Mouse (Mus musculus) hindbrain, embryonic 15.5 days (tissue): Measurements from ENCODE around the gene Tns2. TPM values are rescaled to one million over a fixed set of nuclear protein-coding genes. Genes with fewer than 3 reads are reported as not detected.
A peak's percentile ranks its signal among the peaks of the same experiment; 100 is the strongest.

Source experiments
- ATAC-seq: fragments of 200-750 bp; cut with Nextera tagmentation; 2 replicates; pipeline ENCODE4 v1.8.0; 2017; ENCODE audit warnings: low read depth, moderate number of reproducible peaks, moderate TSS enrichment; ENCODE audit not compliant: low FRiP score
- H3K27ac ChIP-seq: fragments of 300-500 bp; sonication (generic); replicated peaks from 2 replicates; pipeline ENCODE4 v1.5.1; 2015; ENCODE audit warnings: mild to moderate bottlenecking, inconsistent platforms
- H3K27me3 ChIP-seq: fragments of 300-500 bp; sonication (generic); 2 replicates; pipeline ENCODE4 v1.6.1; 2015; ENCODE audit warnings: control low read depth, inconsistent platforms
- H3K36me3 ChIP-seq: fragments of 300-500 bp; sonication (generic); 2 replicates; pipeline ENCODE4 v1.6.1; 2015; ENCODE audit warnings: control low read depth, inconsistent platforms
- H3K4me1 ChIP-seq: fragments of 300-500 bp; sonication (generic); replicated peaks from 2 replicates; pipeline ENCODE4 v1.6.1; 2015; ENCODE audit warnings: control low read depth, inconsistent platforms
- H3K4me2 ChIP-seq: fragments of 300-500 bp; sonication (generic); 2 replicates; pipeline ENCODE4 v1.6.1; 2015; ENCODE audit warnings: moderate library complexity, mild to moderate bottlenecking, inconsistent platforms
- H3K4me3 ChIP-seq: fragments of 300-500 bp; sonication (generic); 2 replicates; pipeline ENCODE4 v1.5.1; 2015; ENCODE audit warnings: mild to moderate bottlenecking, inconsistent platforms
- H3K9ac ChIP-seq: fragments of 300-500 bp; sonication (generic); 2 replicates; pipeline ENCODE4 v1.6.1; 2015; ENCODE audit warnings: inconsistent platforms
- H3K9me3 ChIP-seq: fragments of 300-500 bp; sonication (generic); 2 replicates; pipeline ENCODE4 v1.6.1; 2016; ENCODE audit warnings: control low read depth, inconsistent platforms
- WGBS: fragments of 180-500 bp; shearing (Covaris S2); methylation state at CpG from one replicate; pipeline ENCODE4 v1.1.7; 2015; 5-methylcytosine and 5-hydroxymethylcytosine counted together
- polyA plus RNA-seq: library from polyadenylated mRNA; unstranded; fragments of >200 nt; fragmentation: Nextera tagmentation; extraction: Ambion mirVana; gene quantifications from 2 replicates; pipeline ENCODE4 v1.2.1, GENCODE M21; 2015

The Tns2 gene
- 9.2 and 9.8 TPM in 2 replicates for polyA plus RNA-seq

- Histone ChIP-seq H3K27ac (peak within 1 kb of the TSS; percentile 60), H3K36me3 (peaks cover 25% of the 10 kb centered on the region), H3K27me3 (0 out of 2 replicates have a peak, but pooled peaks cover 8% of the 10 kb centered on the region), H3K4me2 (peak within 1 kb of the TSS; percentile 88), H3K9me3 (no peaks in the 10 kb centered on the region), H3K9ac (peak within 1 kb of the TSS; percentile 54), H3K4me1 (peaks cover 54% of the 10 kb centered on the region), H3K4me3 (peak within 1 kb of the TSS; percentile 51)
- ATAC-seq = no peak
- WGBS = 1% methylated on average over 60 of the region's 82 CpGs
Observed at GRCm38 (mm10) chr15:102100161-102100981, at the start of gene Tns2. Gene Tns2 (plus strand): TSS chr15:102100413.

GRCm38 (mm10) chr15:102051920-102052683 lies 48.1 kb upstream of the Tns2 start:
- no peaks in the 10 kb centered on the region for H3K27me3 ChIP-seq
- under 1% methylated on average over 26 of the region's 33 CpGs for WGBS
- H3K27ac ChIP-seq = peak overlapping the region; percentile 81
- H3K9ac ChIP-seq = peak overlapping the region; percentile 63
- peak; percentile 84 for ATAC-seq
- no peaks in the 10 kb centered on the region for H3K36me3 ChIP-seq
- peak overlapping the region; percentile 59 for H3K4me3 ChIP-seq
- H3K9me3 ChIP-seq = no peaks in the 10 kb centered on the region
- peaks cover 6% of the 10 kb centered on the region; the same call in 1 of the 2 replicates for H3K4me1 ChIP-seq
- H3K4me2 ChIP-seq = peak overlapping the region; percentile 81

- Histone ChIP-seq H3K9me3 (no peaks in the 10 kb centered on the region), H3K4me2 (no peak overlapping the region), H3K9ac (no peak overlapping the region), H3K27me3 (no peaks in the 10 kb centered on the region), H3K4me1 (peaks cover under 1% of the 10 kb centered on the region; the same call in 1 of the 2 replicates), H3K36me3 (no peaks in the 10 kb centered on the region), H3K4me3 (no peak overlapping the region), H3K27ac (no peak overlapping the region)
- no peak for ATAC-seq
- WGBS = 87% methylated on average over 15 of the region's 15 CpGs
Observed at GRCm38 (mm10) chr15:102056495-102057174, 43.6 kb upstream of the Tns2 start.

- WGBS = 5% methylated on average over 20 of the region's 20 CpGs
- Histone ChIP-seq H3K9ac (no peak overlapping the region), H3K27ac (no peak overlapping the region)
Observed at GRCm38 (mm10) chr15:102065661-102066325, 34.4 kb upstream of the Tns2 start.

GRCm38 (mm10) chr15:102070476-102071467 lies 29.4 kb upstream of the Tns2 start:
- Histone ChIP-seq H3K27ac (no peak overlapping the region), H3K27me3 (peaks cover 16% of the 10 kb centered on the region), H3K9ac (no peak overlapping the region), H3K9me3 (no peaks in the 10 kb centered on the region), H3K4me3 (no peak overlapping the region), H3K4me2 (no peak overlapping the region), H3K4me1 (peaks cover 20% of the 10 kb centered on the region), H3K36me3 (no peaks in the 10 kb centered on the region)
- 78% methylated on average over 13 of the region's 13 CpGs for WGBS
- no peak for ATAC-seq

More at GRCm38 (mm10) chr15:102065661-102066325, 34.4 kb upstream of the Tns2 start:
- Histone ChIP-seq H3K4me1 (peaks cover 4% of the 10 kb centered on the region; the same call in 1 of the 2 replicates), H3K9me3 (no peaks in the 10 kb centered on the region), H3K27me3 (peaks cover 16% of the 10 kb centered on the region), H3K36me3 (no peaks in the 10 kb centered on the region), H3K4me3 (no peak overlapping the region), H3K4me2 (no peak overlapping the region)
- ATAC-seq = peak; percentile 71

- Histone ChIP-seq H3K9ac (peak overlapping the region; percentile 43), H3K9me3 (no peaks in the 10 kb centered on the region), H3K36me3 (no peaks in the 10 kb centered on the region), H3K4me1 (peaks cover 27% of the 10 kb centered on the region), H3K4me2 (peak overlapping the region; percentile 61), H3K27ac (peak overlapping the region; percentile 95), H3K4me3 (peak overlapping the region; percentile 84), H3K27me3 (peaks cover 3% of the 10 kb centered on the region; the same call in 1 of the 2 replicates)
- ATAC-seq = peak; percentile 19
- 15% methylated on average over 6 of the region's 6 CpGs for WGBS
Observed at GRCm38 (mm10) chr15:102072963-102073558, 27.2 kb upstream of the Tns2 start.

GRCm38 (mm10) chr15:102073559-102074069 lies 26.6 kb upstream of the Tns2 start, which contains the start of gene Eif4b:
Gene Eif4b (plus strand): TSS chr15:102073773.
- Histone ChIP-seq H3K36me3 (no peaks in the 10 kb centered on the region), H3K9ac (peak within 1 kb of the TSS; percentile 93), H3K27me3 (peaks cover 3% of the 10 kb centered on the region; the same call in 1 of the 2 replicates), H3K4me1 (peaks cover 27% of the 10 kb centered on the region), H3K4me3 (peak within 1 kb of the TSS; percentile 84), H3K27ac (peak within 1 kb of the TSS; percentile 95), H3K4me2 (peak within 1 kb of the TSS; percentile 76), H3K9me3 (no peaks in the 10 kb centered on the region)
- peak; percentile 96 for ATAC-seq
- WGBS = under 1% methylated on average over 58 of the region's 58 CpGs

- H3K4me3 ChIP-seq = peak overlapping the region; percentile 84
- WGBS = under 1% methylated on average over 53 of the region's 57 CpGs
- no peaks in the 10 kb centered on the region for H3K27me3 ChIP-seq
- no peaks in the 10 kb centered on the region for H3K36me3 ChIP-seq
- peak overlapping the region; percentile 76 for H3K4me2 ChIP-seq
- peak overlapping the region; percentile 95 for H3K27ac ChIP-seq
- peak; percentile 71 for ATAC-seq
- H3K9ac ChIP-seq = peak overlapping the region; percentile 93
- peaks cover 27% of the 10 kb centered on the region for H3K4me1 ChIP-seq
- no peaks in the 10 kb centered on the region for H3K9me3 ChIP-seq
Observed at GRCm38 (mm10) chr15:102074070-102074731, 26.0 kb upstream of the Tns2 start.

GRCm38 (mm10) chr15:102074876-102075585 lies 25.2 kb upstream of the Tns2 start:
- H3K9ac ChIP-seq = peak overlapping the region; percentile 93
- no peaks in the 10 kb centered on the region for H3K27me3 ChIP-seq
- no peaks in the 10 kb centered on the region for H3K36me3 ChIP-seq
- no peak for ATAC-seq
- H3K9me3 ChIP-seq = no peaks in the 10 kb centered on the region
- peaks cover 27% of the 10 kb centered on the region for H3K4me1 ChIP-seq
- peak overlapping the region; percentile 95 for H3K27ac ChIP-seq
- H3K4me2 ChIP-seq = peak overlapping the region; percentile 76
- 18% methylated on average over 11 of the region's 11 CpGs for WGBS
- peak overlapping the region; percentile 84 for H3K4me3 ChIP-seq
